Mouse (Mus musculus): ENCODE measurements around the gene Dppa4. TPM values are rescaled to one million over a fixed set of nuclear protein-coding genes. Genes with fewer than 3 reads are reported as not detected.
"Not testable (repeated sequence)": the region's sequence is repeated elsewhere in the genome, so short reads cannot be mapped to it uniquely, and the experiment has no call there.

Gene Dppa4
- polyA plus RNA-seq, 1 experiment from 2014 or later: not detected

- Histone ChIP-seq H3K9ac (ENCODE audit: low read depth, low read length) (no peak overlapping the region), H3K4me1 (replicated peaks; ENCODE audit: control insufficient read depth, insufficient read depth, low read length) (no peaks in the 10 kb centered on the region), H3K36me3 (ENCODE audit: control insufficient read depth, insufficient read depth, low read length) (no peaks in the 10 kb centered on the region), H3K4me3 (ENCODE audit: low read depth, low read length) (no peak overlapping the region), H3K27ac (ENCODE audit: low read depth, low read length) (no peak overlapping the region), H3K4me2 (replicated peaks; ENCODE audit: low read depth, low read length) (no peak overlapping the region), H3K27me3 (ENCODE audit: control insufficient read depth, insufficient read depth, low read length) (no peaks in the 10 kb centered on the region), H3K9me3 (ENCODE audit: control insufficient read depth, low read length) (no peaks in the 10 kb centered on the region)
- WGBS: 87% methylated on average over 4 of the region's 4 CpGs
- no peak for ATAC-seq (ENCODE audit: low FRiP score)
- DNase-seq (ENCODE audit: low spot score): no peak
These were observed 6.6 kb upstream of the Dppa4 start for GRCm38 (mm10) chr16:48276940-48277339.

DNA sequence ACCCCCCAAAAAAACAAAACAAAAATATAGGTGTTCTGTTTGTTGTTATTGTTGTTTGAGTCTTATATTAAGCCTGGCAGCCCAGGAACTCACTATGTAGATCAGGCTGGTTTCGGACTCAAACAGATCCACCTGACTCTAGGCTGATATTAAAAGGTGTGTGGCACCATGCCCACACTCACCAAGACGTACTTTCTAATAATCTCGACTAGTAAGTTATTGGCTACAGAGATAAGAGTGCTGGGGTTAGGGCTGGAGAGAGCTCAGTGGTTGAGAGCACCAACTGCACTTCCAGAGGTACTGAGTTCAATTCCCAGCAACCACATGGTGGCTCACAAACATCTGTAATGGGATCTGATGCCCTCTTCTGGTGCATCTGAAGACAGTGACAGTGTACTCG lies 2.6 kb upstream of the Dppa4 start:
- Histone ChIP-seq H3K9ac (ENCODE audit: low read depth, low read length) (no peak overlapping the region), H3K36me3 (ENCODE audit: control insufficient read depth, insufficient read depth, low read length) (no peaks in the 10 kb centered on the region), H3K27ac (ENCODE audit: low read depth, low read length) (no peak overlapping the region), H3K4me3 (ENCODE audit: low read depth, low read length) (no peak overlapping the region), H3K4me1 (replicated peaks; ENCODE audit: control insufficient read depth, insufficient read depth, low read length) (no peaks in the 10 kb centered on the region), H3K27me3 (ENCODE audit: control insufficient read depth, insufficient read depth, low read length) (no peaks in the 10 kb centered on the region), H3K9me3 (ENCODE audit: control insufficient read depth, low read length) (no peaks in the 10 kb centered on the region), H3K4me2 (replicated peaks; ENCODE audit: low read depth, low read length) (no peak overlapping the region)
- DNase-seq (ENCODE audit: low spot score) (no peak), ATAC-seq (ENCODE audit: low FRiP score) (no peak)
- WGBS: 98% methylated on average over 4 of the region's 4 CpGs

- Histone ChIP-seq H3K9me3 (ENCODE audit: control insufficient read depth, low read length) (no peaks in the 10 kb centered on the region), H3K4me1 (replicated peaks; ENCODE audit: control insufficient read depth, insufficient read depth, low read length) (no peaks in the 10 kb centered on the region), H3K4me3 (ENCODE audit: low read depth, low read length) (no peak overlapping the region), H3K27ac (ENCODE audit: low read depth, low read length) (no peak overlapping the region), H3K27me3 (ENCODE audit: control insufficient read depth, insufficient read depth, low read length) (no peaks in the 10 kb centered on the region), H3K9ac (ENCODE audit: low read depth, low read length) (no peak overlapping the region), H3K36me3 (ENCODE audit: control insufficient read depth, insufficient read depth, low read length) (no peaks in the 10 kb centered on the region), H3K4me2 (replicated peaks; ENCODE audit: low read depth, low read length) (no peak overlapping the region)
- DNase-seq (ENCODE audit: low spot score) (no peak), ATAC-seq (ENCODE audit: low FRiP score) (no peak)
- 43% methylated on average over 1 of the region's 1 CpGs for WGBS
These were observed 732 bp upstream of the Dppa4 start for GRCm38 (mm10) chr16:48282801-48283200.

DNA sequence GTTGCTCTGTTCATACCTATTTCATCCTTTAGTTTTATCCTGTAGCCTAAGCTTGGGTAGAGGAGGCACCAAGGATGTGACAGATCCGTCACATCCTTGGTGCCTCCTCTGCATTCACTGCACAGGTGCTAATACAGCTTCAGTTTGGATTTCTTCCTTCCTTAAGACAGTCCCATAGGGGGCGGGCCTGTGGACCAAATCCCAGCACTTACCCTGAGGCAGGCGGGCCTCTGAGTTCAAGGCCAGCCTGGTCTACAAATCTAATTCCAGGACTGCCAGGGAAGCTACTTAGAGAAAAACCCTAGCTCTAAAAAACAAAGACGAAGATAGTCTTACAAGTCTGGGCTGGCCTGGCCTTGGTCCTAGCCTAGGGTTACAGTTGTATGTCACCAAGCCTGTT lies 2.0 kb downstream of the Dppa4 start:
- Histone ChIP-seq H3K27me3 (ENCODE audit: control insufficient read depth, insufficient read depth, low read length) (no peaks in the 10 kb centered on the region), H3K36me3 (ENCODE audit: control insufficient read depth, insufficient read depth, low read length) (no peaks in the 10 kb centered on the region), H3K9me3 (ENCODE audit: control insufficient read depth, low read length) (no peaks in the 10 kb centered on the region), H3K4me1 (replicated peaks; ENCODE audit: control insufficient read depth, insufficient read depth, low read length) (no peaks in the 10 kb centered on the region), H3K4me2 (replicated peaks; ENCODE audit: low read depth, low read length) (no peak overlapping the region), H3K4me3 (ENCODE audit: low read depth, low read length) (no peak overlapping the region), H3K27ac (ENCODE audit: low read depth, low read length) (no peak overlapping the region), H3K9ac (ENCODE audit: low read depth, low read length) (no peak overlapping the region)
- WGBS: 90% methylated on average over 4 of the region's 4 CpGs
- ATAC-seq (ENCODE audit: low FRiP score): no peak
- no peak for DNase-seq (ENCODE audit: low spot score)

GRCm38 (mm10) chr16:48297384-48298136 lies 14.0 kb downstream of the Dppa4 start:
- 85% methylated on average over 14 of the region's 14 CpGs for WGBS

DNA sequence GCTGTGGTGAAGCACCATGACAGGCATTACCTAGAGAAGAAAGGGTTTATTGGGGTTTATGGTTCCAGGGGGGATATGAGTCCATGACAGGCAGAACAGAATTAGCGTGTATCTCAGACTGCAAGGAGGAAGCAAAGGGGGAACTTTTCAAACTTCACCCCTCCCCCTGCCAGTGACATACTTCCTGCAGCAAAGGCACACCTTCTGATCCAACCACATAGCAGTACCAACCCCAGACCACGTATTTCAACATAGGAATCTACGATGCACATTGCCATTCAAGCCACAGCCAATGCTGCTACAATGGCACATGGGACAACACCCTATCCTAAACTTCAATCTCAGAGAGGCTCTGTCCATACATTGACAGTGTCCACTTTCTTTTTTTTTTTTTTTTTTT lies 16.4 kb downstream of the Dppa4 start:
- H3K27me3 ChIP-seq (ENCODE audit: control insufficient read depth, insufficient read depth, low read length): no peaks in the 10 kb centered on the region
- no peaks in the 10 kb centered on the region for H3K9me3 ChIP-seq (ENCODE audit: control insufficient read depth, low read length)
- no peaks in the 10 kb centered on the region for H3K4me1 ChIP-seq (replicated peaks; ENCODE audit: control insufficient read depth, insufficient read depth, low read length)
- ATAC-seq (ENCODE audit: low FRiP score) (no peak), DNase-seq (ENCODE audit: low spot score) (no peak)
- 88% methylated on average over 3 of the region's 3 CpGs for WGBS
- H3K4me2 ChIP-seq (replicated peaks; ENCODE audit: low read depth, low read length): no peak overlapping the region
- H3K4me3 ChIP-seq (ENCODE audit: low read depth, low read length): no peak overlapping the region
- no peak overlapping the region for H3K27ac ChIP-seq (ENCODE audit: low read depth, low read length)
- no peaks in the 10 kb centered on the region for H3K36me3 ChIP-seq (ENCODE audit: control insufficient read depth, insufficient read depth, low read length)
- no peak overlapping the region for H3K9ac ChIP-seq (ENCODE audit: low read depth, low read length)

More at GRCm38 (mm10) chr16:48297384-48298136, 14.0 kb downstream of the Dppa4 start:
- no peaks in the 10 kb centered on the region for H3K4me1 ChIP-seq (replicated peaks; ENCODE audit: control insufficient read depth, insufficient read depth, low read length)
- H3K27ac ChIP-seq (ENCODE audit: low read depth, low read length): no peak overlapping the region
- H3K9ac ChIP-seq (ENCODE audit: low read depth, low read length): no peak overlapping the region
- H3K4me2 ChIP-seq (replicated peaks; ENCODE audit: low read depth, low read length): no peak overlapping the region
- H3K36me3 ChIP-seq (ENCODE audit: control insufficient read depth, insufficient read depth, low read length): no peaks in the 10 kb centered on the region
- no peaks in the 10 kb centered on the region for H3K27me3 ChIP-seq (ENCODE audit: control insufficient read depth, insufficient read depth, low read length)
- H3K4me3 ChIP-seq (ENCODE audit: low read depth, low read length): no peak overlapping the region
- H3K9me3 ChIP-seq (ENCODE audit: control insufficient read depth, low read length): no peaks in the 10 kb centered on the region
- ATAC-seq (ENCODE audit: low FRiP score) (no peak), DNase-seq (ENCODE audit: low spot score) (no peak)

DNA sequence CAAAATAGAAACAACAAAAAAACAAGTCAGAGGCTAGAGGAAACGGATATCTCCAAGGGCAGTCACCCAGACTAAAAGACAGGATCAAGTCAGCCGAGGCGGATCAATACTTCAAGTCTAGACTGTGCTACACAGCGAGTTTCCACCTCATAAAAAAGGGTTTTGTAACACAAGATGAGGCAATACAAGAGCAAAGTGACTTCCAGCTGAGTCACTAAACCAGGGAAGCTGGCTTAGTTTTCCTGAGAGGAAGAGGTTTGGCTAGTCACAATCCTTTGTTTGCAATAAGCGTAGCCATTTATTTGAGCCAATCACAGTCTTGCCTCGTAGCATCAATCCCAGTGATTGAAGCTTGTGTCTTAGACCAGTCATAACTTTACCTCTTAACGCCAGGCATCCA lies 20.0 kb downstream of the Dppa4 start, which contains the start of gene Dppa2:
Dppa2 (plus strand) TSS at position 400 of the 400 bp plus-strand sequence.
- DNase-seq (ENCODE audit: low spot score): no peak
- Histone ChIP-seq H3K27ac (ENCODE audit: low read depth, low read length) (no peak within 1 kb of the TSS), H3K4me1 (replicated peaks; ENCODE audit: control insufficient read depth, insufficient read depth, low read length) (no peaks in the 10 kb centered on the region), H3K4me3 (ENCODE audit: low read depth, low read length) (no peak within 1 kb of the TSS), H3K9ac (ENCODE audit: low read depth, low read length) (no peak within 1 kb of the TSS), H3K27me3 (ENCODE audit: control insufficient read depth, insufficient read depth, low read length) (no peaks in the 10 kb centered on the region), H3K4me2 (replicated peaks; ENCODE audit: low read depth, low read length) (no peak within 1 kb of the TSS), H3K9me3 (ENCODE audit: control insufficient read depth, low read length) (no peaks in the 10 kb centered on the region), H3K36me3 (ENCODE audit: control insufficient read depth, insufficient read depth, low read length) (no peaks in the 10 kb centered on the region)
- no peak for ATAC-seq (ENCODE audit: low FRiP score)
- 89% methylated on average over 7 of the region's 7 CpGs for WGBS

GRCm38 (mm10) chr16:48303983-48304382 lies 20.4 kb downstream of the Dppa4 start:
- DNase-seq (ENCODE audit: low spot score): no peak
- Histone ChIP-seq H3K9me3 (ENCODE audit: control insufficient read depth, low read length) (no peaks in the 10 kb centered on the region), H3K4me2 (replicated peaks; ENCODE audit: low read depth, low read length) (no peak overlapping the region), H3K9ac (ENCODE audit: low read depth, low read length) (no peak overlapping the region), H3K4me3 (ENCODE audit: low read depth, low read length) (no peak overlapping the region), H3K4me1 (replicated peaks; ENCODE audit: control insufficient read depth, insufficient read depth, low read length) (no peaks in the 10 kb centered on the region), H3K27me3 (ENCODE audit: control insufficient read depth, insufficient read depth, low read length) (no peaks in the 10 kb centered on the region), H3K36me3 (ENCODE audit: control insufficient read depth, insufficient read depth, low read length) (no peaks in the 10 kb centered on the region), H3K27ac (ENCODE audit: low read depth, low read length) (no peak overlapping the region)
- no peak for ATAC-seq (ENCODE audit: low FRiP score)
- 84% methylated on average over 3 of the region's 3 CpGs for WGBS

DNA sequence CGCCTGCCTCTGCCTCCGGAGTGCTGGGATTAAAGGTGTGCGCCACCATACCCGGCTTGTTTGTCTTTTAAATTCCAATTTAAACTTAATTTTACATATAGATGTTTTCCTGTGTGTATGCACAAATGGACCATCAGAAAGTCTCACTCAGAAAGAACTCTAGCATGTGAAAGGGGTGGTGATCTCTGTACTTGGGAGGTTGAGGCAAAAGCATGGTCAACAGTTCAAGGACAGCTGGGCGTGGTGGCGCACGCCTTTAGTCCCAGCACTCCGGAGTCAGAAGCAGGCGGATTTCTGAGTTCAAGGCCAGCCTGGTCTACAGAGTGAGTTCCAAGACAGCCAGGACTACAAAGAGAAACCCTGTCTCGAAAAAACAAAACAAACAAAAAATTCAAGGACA lies 25.4 kb downstream of the Dppa4 start:
- WGBS: 94% methylated on average over 10 of the region's 10 CpGs
- not testable (repeated sequence) for H3K4me3 ChIP-seq (ENCODE audit: low read depth, low read length); H3K9ac ChIP-seq (ENCODE audit: low read depth, low read length)

More for the DNA sequence above, 25.4 kb downstream of the Dppa4 start:
- not testable (repeated sequence) for H3K4me2 ChIP-seq (replicated peaks; ENCODE audit: low read depth, low read length); H3K4me1 ChIP-seq (replicated peaks; ENCODE audit: control insufficient read depth, insufficient read depth, low read length); H3K27ac ChIP-seq (ENCODE audit: low read depth, low read length); ATAC-seq (ENCODE audit: low FRiP score); H3K27me3 ChIP-seq (ENCODE audit: control insufficient read depth, insufficient read depth, low read length); DNase-seq (ENCODE audit: low spot score); H3K9me3 ChIP-seq (ENCODE audit: control insufficient read depth, low read length); H3K36me3 ChIP-seq (ENCODE audit: control insufficient read depth, insufficient read depth, low read length)
